Mouse (Mus musculus) testis, adult 2 months (tissue): ENCODE results near the gene Xrcc3. TPM values are rescaled to one million over a fixed set of nuclear protein-coding genes. Genes with fewer than 3 reads are reported as not detected.

Experiments used
- H3K27ac ChIP-seq: fragments of 200-500 bp; 2 replicates; pipeline ENCODE4 v1.5.1; 2012; ENCODE audit warnings: low read depth, low read length; ENCODE audit not compliant: control insufficient read depth, insufficient read depth
- H3K27me3 ChIP-seq: fragments of 200-500 bp; 2 replicates; pipeline ENCODE4 v1.6.1; 2012; ENCODE audit warnings: mild to moderate bottlenecking, low read length, moderate library complexity; ENCODE audit not compliant: control insufficient read depth, insufficient read depth
- H3K36me3 ChIP-seq: fragments of 200-500 bp; 2 replicates; pipeline ENCODE4 v1.6.1; 2012; ENCODE audit warnings: mild to moderate bottlenecking, low read length; ENCODE audit not compliant: control insufficient read depth, insufficient read depth
- H3K4me1 ChIP-seq: fragments of 200-500 bp; 2 replicates; pipeline ENCODE4 v1.6.1; 2012; ENCODE audit warnings: low read length; ENCODE audit not compliant: control insufficient read depth, insufficient read depth
- H3K4me3 ChIP-seq: fragments of 200-500 bp; 2 replicates; pipeline ENCODE4 v1.5.1; 2012; ENCODE audit warnings: low read depth, mild to moderate bottlenecking, low read length, moderate library complexity, mixed read lengths; ENCODE audit not compliant: control insufficient read depth
- CTCF ChIP-seq: fragments of 200-500 bp; IDR thresholded peaks from 2 replicates; pipeline ENCODE4 v1.5.1; 2012; ENCODE audit warnings: low read depth, mild to moderate bottlenecking, inconsistent platforms, low read length, moderate library complexity; ENCODE audit not compliant: control insufficient read depth, insufficient read depth, insufficient replicate concordance
- POLR2A ChIP-seq: fragments of 200-500 bp; IDR thresholded peaks from 2 replicates; pipeline ENCODE4 v1.6.1; 2012; ENCODE audit warnings: low read depth, mild to moderate bottlenecking, inconsistent platforms, low read length, moderate library complexity; ENCODE audit not compliant: control insufficient read depth
- polyA plus RNA-seq: library from polyadenylated mRNA; depleted of rRNA; stranded (reverse); fragments of >200 nt; gene quantifications from 2 replicates; pipeline ENCODE4 v1.2.3, GENCODE M21; 2012

The Xrcc3 gene
- polyA plus RNA-seq, 1 experiment: 8.7 TPM

GRCm38 (mm10) chr12:111816528-111816927, 2.9 kb upstream of the Xrcc3 start:
- Histone ChIP-seq H3K27ac (no peak overlapping the region; the same call in 1 of the 2 replicates), H3K4me1 (peaks cover 17% of the 10 kb centered on the region), H3K4me3 (no peak overlapping the region)

GRCm38 (mm10) chr12:111814769-111815762, 1.4 kb upstream of the Xrcc3 start:
- no peaks in the 10 kb centered on the region for H3K27me3 ChIP-seq
- no peak overlapping the region; the same call in 1 of the 2 replicates for H3K27ac ChIP-seq
- TF ChIP-seq POLR2A (no peak), CTCF (no peak)
- H3K36me3 ChIP-seq: no peaks in the 10 kb centered on the region
- peak overlapping the region; percentile 80 for H3K4me3 ChIP-seq
- H3K4me1 ChIP-seq: peaks cover 16% of the 10 kb centered on the region

More at GRCm38 (mm10) chr12:111816528-111816927, 2.9 kb upstream of the Xrcc3 start:
- TF ChIP-seq POLR2A (no peak), CTCF (no peak)
- no peaks in the 10 kb centered on the region for H3K27me3 ChIP-seq
- H3K36me3 ChIP-seq: no peaks in the 10 kb centered on the region

- H3K4me1 ChIP-seq: peaks cover 17% of the 10 kb centered on the region
- H3K4me3 ChIP-seq: peak overlapping the region; percentile 80
- H3K27me3 ChIP-seq: no peaks in the 10 kb centered on the region
- no peak overlapping the region for H3K27ac ChIP-seq
- no peaks in the 10 kb centered on the region for H3K36me3 ChIP-seq
- TF ChIP-seq POLR2A (no peak), CTCF (no peak)
Measured at GRCm38 (mm10) chr12:111813111-111813765, 435 bp downstream of the Xrcc3 start.

- H3K4me3 ChIP-seq: no peak overlapping the region
- TF ChIP-seq POLR2A (no peak), CTCF (no peak)
- H3K36me3 ChIP-seq: no peaks in the 10 kb centered on the region
- no peaks in the 10 kb centered on the region for H3K27me3 ChIP-seq
- H3K4me1 ChIP-seq: peaks cover 17% of the 10 kb centered on the region
- no peak overlapping the region for H3K27ac ChIP-seq
Measured at GRCm38 (mm10) chr12:111812611-111813010, 1.1 kb downstream of the Xrcc3 start.

- Histone ChIP-seq H3K27ac (no peak overlapping the region), H3K4me3 (no peak overlapping the region), H3K27me3 (no peaks in the 10 kb centered on the region), H3K36me3 (no peaks in the 10 kb centered on the region), H3K4me1 (peaks cover 16% of the 10 kb centered on the region)
- TF ChIP-seq POLR2A (no peak), CTCF (no peak)
Measured at GRCm38 (mm10) chr12:111812075-111812474, 1.6 kb downstream of the Xrcc3 start.

GRCm38 (mm10) chr12:111809762-111810161, 3.9 kb downstream of the Xrcc3 start:
- Histone ChIP-seq H3K27me3 (no peaks in the 10 kb centered on the region), H3K4me1 (peaks cover 9% of the 10 kb centered on the region), H3K27ac (no peak overlapping the region), H3K36me3 (no peaks in the 10 kb centered on the region), H3K4me3 (no peak overlapping the region)
- no peak for TF ChIP-seq POLR2A

GRCm38 (mm10) chr12:111808775-111809174, 4.9 kb downstream of the Xrcc3 start:
- Histone ChIP-seq H3K4me1 (peaks cover 6% of the 10 kb centered on the region), H3K27ac (no peak overlapping the region), H3K36me3 (no peaks in the 10 kb centered on the region), H3K27me3 (no peaks in the 10 kb centered on the region), H3K4me3 (no peak overlapping the region)
- TF ChIP-seq CTCF (no peak), POLR2A (no peak)
